Mouse (Mus musculus) WW6 (cell line): ENCODE results near the gene Ruvbl1.

Experiments
- DNase-seq: peaks from one replicate; pipeline ENCODE4 v3.0.0-alpha.2; 2013; ENCODE audit warnings: low read depth, low spot score

Gene Ruvbl1

DNA sequence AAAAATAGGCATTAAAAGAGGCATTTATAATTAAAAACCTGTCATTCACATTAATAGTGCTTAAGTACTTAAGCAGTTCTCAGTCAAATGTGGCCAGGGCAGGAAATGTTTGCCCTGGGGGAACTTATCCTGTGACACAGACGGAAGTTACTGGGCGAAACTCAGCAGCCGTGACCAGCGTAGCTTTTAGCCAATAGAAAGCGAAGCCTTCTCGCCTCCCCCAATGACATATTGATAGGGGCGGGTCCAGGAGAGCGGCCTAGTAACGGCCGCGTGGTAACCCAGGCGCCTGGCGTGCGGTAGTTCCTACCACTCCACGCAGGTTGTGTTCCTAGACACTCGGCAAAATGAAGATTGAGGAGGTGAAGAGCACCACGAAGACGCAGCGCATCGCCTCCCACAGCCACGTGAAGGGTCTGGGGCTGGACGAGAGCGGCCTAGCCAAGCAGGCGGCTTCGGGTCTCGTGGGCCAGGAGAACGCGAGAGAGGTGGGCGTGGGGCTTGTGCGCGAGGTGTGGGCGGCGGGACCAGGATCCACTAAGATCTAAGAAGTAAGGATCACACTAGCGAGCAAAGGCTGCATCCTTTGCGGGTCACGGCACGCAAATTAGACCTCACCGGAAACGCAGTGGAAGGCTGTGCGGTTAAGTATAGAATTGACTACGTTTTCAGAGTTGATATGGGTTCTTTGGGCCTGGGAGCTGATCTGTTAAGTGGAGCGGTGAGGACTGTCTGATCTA is at the start of gene Ruvbl1:
Gene Ruvbl1, plus strand, starts transcription at position 229 of the 740 bp plus-strand sequence.
- DNase-seq: peak; percentile 86

GRCm38 (mm10) chr6:88416130-88416758 is 49.0 kb upstream of the Ruvbl1 start:
- peak; percentile 5 for DNase-seq

DNA sequence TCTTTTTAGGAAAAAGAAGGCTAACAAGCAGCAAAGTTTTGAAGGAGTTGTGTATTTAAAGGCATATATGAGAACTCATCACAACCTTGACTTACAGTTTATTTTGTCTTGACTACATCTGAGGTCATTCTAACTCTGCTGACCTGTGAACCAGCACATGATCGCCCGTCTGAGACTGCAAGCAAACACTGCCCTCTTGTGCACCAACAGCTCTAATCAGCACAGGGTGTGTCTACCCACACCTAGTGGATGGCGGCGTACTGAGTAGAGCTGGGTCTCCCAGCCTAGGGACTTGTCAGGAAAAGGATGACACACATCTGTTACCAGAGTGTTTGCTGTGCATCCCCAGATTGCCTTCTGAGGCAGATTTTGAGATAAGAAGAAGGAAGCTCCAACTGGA is 34.0 kb upstream of the Ruvbl1 start:
- DNase-seq: no peak

DNA sequence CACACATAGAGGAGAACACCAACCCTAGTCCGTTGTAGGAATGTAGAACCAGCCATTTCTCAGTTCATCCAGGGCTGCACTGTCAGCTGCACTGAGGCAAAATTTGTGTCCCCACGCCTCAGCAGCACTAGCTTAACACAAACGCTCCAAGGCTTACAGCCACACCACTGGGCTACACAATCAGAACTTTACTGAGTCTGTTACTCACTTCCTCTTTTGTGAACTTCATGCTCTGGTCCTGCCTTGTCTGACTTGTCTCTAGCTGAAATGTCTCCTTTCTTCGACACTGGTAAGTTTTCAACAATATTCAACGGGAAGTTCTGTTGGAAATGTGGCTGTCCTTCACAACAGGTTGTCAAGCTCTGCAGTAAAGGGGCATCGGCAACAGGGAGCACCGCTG is 29.6 kb upstream of the Ruvbl1 start:
- no peak for DNase-seq

GRCm38 (mm10) chr6:88439056-88439455 is 26.2 kb upstream of the Ruvbl1 start:
- no peak for DNase-seq

DNA sequence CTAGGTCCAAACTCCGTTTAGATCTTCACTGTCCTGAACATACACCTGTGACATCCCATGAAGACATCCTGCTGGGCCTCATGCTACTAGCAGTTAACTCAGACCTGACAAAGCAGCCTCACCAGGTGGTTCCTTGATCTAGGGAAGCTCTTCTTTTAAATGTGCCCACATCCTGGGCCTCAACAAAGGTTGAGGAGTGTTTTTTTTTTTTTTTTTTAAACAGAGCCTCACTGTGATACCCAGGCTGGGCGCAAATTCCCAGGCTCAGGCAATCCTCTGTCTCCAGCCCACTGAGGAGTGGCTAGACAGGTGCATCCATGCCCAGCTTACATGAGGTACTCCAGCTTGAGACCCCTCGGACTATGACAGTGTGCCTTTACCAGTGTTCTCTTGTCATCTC is 22.7 kb upstream of the Ruvbl1 start:
- no peak for DNase-seq

- no peak for DNase-seq
These were observed 21.8 kb upstream of the Ruvbl1 start for GRCm38 (mm10) chr6:88443446-88443845.

DNA sequence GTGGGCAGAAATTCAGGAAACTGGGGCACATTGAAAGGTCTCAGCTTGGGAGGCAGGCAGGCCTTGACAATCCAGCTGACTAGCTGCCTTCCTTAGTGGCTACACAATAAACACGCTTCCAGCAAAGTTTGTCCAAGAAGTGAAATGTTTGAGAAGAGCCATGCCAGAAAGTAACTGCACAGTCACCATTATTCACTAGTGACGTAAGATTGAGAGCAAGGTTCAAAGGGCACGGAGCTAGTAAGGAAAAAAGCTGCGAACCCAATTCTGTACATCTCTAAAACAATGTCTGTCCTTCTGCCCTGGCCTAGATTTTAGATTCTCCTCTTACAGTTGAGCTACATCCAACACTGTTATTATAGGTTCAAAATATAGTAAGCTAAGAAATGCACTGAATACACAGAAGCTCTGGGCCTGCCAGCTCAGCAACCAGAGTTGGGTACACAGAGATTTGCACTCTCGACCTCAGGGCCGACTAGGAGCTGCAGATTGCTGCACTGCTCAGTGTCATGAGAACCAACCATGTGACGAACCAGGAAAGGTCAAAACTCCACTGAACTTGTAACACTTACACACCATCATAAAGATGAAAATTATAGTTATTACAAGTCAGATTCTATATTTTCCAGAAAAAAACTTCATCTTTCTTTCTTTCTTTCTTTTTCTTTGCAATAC is 21.0 kb upstream of the Ruvbl1 start:
- no peak for DNase-seq

- no peak for DNase-seq
These were observed 19.5 kb upstream of the Ruvbl1 start for GRCm38 (mm10) chr6:88445661-88446060.

DNA sequence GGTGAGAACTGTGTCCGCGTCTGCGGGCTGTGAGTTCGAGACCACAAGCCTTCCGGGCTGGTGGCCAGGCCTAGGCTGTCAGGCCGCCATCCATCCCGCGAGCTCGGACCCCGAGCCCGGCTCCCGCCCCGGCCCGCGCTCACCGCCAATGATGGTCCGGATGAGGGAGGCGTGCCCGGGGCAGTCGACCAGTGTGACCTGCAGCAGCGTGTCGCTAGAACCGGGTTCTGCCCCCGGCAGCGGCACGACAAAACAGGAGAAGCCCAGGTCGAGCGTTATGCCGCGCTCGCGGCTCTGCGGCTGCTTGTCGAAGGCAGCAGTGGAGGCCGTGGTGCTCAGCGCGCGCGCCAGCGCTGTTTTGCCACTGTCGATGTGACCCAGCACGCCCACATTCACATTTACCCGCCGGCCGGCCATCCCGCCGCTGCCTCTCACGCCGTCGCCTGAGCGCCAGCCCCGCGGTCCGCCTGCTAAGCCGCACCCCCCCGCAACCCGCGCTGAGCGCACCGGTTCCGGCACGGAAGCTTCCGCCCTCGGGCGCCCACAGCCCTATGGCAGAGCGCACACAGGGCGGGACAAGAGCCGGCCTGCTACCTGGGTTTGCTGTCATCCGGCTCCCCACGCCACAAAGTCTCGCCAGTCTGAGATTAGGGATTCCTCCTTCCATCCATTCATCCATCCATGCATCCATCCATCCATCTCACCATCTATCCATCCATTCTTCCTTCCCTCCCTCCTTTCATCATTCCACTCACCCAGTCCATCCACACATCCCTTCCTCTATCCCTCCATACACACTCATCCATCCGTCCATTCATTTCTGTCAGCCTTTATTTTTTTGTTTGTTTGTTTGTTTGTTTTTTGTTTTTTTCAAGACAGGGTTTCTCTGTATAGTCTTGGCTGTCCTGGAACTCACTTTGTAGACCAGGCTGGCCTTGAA is 18.9 kb upstream of the Ruvbl1 start, which contains the start of gene Eefsec:
Gene Eefsec, minus strand, starts transcription at position 477 of the 940 bp plus-strand sequence.
- peak; percentile 52 for DNase-seq

DNA sequence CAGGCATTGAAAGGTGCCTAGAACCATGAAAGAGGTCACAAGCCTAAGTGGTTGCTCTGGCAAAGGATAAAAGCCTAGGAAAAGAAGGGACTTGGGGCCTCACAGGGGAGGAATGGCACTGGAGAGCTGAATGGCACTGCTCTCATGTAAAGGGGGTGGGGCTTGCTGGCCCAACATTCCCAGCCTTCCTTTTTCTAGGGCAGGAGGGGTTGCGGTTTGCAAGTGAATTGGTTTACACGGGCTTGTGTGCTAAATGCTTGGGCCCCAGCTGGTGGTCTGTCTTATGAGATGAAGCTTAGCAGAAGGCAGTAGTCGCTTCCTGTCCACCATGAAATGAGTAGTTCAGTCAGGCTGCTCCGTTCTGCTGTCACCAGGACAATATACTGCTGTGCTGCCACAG is 17.8 kb upstream of the Ruvbl1 start:
- DNase-seq: no peak

DNA sequence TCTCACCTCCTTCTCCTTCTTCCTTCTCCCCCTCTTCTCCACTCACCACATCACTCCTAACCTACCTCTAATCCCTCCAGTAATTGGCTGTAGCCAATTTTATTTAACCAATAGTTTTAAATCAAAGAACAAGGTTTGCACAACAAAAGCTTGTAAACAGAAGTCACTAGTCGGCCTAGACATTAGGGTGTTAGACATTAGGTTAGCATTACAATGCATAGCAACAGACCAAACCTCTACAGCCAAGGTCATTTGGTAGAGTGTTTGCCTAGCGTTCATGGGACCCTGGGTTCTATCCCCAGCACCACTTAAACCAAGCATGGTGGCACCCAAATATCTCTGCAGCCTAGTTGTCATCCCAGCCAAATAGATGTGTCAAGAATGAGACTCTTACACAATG is 10.7 kb upstream of the Ruvbl1 start:
- DNase-seq: no peak

GRCm38 (mm10) chr6:88469878-88470277 is 4.7 kb downstream of the Ruvbl1 start:
- DNase-seq: no peak

- DNase-seq: no peak
These were observed 15.2 kb downstream of the Ruvbl1 start for GRCm38 (mm10) chr6:88480421-88480820.

DNA sequence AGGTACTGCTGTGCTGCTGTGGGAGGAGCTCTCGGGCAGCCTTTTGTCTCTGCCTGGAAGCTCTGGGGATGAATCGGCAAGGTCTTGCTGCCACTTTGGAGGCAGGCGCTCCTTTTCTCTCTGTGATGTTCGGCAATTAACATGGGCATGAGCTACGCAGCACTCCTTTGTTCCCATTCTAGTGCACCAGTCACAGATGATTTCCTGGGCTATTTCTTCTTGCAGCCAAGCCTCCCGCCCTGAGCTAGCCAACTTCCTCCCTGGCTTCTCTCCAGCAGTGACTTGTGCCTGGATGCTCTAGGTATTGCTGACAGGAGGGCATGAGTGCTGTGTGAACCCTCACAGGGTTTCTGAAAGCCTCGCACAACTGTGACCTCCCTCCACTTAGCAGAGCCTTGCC is 17.9 kb downstream of the Ruvbl1 start:
- peak; percentile 48 for DNase-seq

GRCm38 (mm10) chr6:88483913-88484312 is 18.7 kb downstream of the Ruvbl1 start:
- DNase-seq: no peak

GRCm38 (mm10) chr6:88485378-88485777 is 20.2 kb downstream of the Ruvbl1 start:
- no peak for DNase-seq

DNA sequence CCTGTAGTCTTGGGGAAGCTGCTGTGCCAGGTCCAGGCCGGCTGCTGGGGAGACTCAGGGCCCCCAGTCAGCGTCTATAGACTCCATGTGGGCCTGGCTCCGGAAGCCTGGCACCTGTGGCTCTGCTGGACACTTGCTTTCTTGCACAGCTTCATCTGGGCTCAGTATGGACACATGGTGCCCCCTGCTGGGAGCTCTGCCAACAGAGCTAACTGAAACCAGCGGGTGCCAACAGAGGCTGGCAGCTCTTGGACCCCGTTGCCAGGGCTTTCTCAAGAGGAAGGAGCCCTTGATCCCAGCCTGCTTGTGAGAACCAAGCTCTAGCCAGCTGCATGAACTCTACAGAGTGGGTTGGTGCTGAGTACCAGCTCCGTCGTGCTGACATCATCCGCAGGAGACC is 21.7 kb downstream of the Ruvbl1 start:
- DNase-seq: no peak

- no peak for DNase-seq
These were observed 23.8 kb downstream of the Ruvbl1 start for GRCm38 (mm10) chr6:88489026-88489425.

- no peak for DNase-seq
These were observed 24.6 kb downstream of the Ruvbl1 start for GRCm38 (mm10) chr6:88489834-88490233.

GRCm38 (mm10) chr6:88490629-88491354 is 25.6 kb downstream of the Ruvbl1 start:
- DNase-seq: no peak
